Mouse (Mus musculus): ENCODE measurements around the gene Dhps.

The Dhps gene

GRCm38 (mm10) chr8:85071514-85072281, at the start of gene Dhps:
Gene Dhps (plus strand): TSS chr8:85071757.
- peak; percentile 96 for DNase-seq (ENCODE audit: low spot score in 2 of 2)

DNA sequence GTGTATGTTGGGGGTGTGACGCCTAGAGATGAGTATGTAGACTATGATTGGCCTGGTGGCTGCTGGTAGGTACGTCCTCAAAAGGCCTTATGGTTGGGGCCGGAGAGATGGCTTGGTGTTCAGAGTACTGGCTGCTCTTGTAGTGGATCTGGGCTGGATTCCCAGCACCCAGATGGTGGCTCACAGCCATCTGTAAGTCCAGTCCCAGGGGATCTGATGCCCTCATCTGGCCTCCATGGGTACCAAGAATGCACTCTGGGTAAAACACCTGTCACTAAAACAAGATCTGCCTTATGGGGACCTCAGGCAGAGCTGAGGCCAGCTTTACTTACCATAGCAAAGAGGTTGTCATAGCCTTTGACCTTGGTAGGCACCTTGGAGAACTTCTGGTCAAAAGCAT, 47.7 kb upstream of the Dhps start:
- no peak for DNase-seq (ENCODE audit: low spot score in 2 of 2)

- DNase-seq (ENCODE audit: low spot score in 2 of 2), result peak; percentile 90 to 95
Observed at GRCm38 (mm10) chr8:85025098-85025932, 46.2 kb upstream of the Dhps start, which contains the start of gene Asna1. Gene Asna1 (minus strand): TSS chr8:85025281.

- DNase-seq (ENCODE audit: low spot score in 2 of 2), result peak; percentile 97
Observed at GRCm38 (mm10) chr8:85026670-85027515, 44.7 kb upstream of the Dhps start, which contains the start of gene Trir. Gene Trir (plus strand): TSS chr8:85026823.

- no peak for DNase-seq (ENCODE audit: low spot score in 2 of 2)
Observed at GRCm38 (mm10) chr8:85027516-85027855, 44.1 kb upstream of the Dhps start.

- DNase-seq (ENCODE audit: low spot score in 2 of 2), result no peak
Observed at GRCm38 (mm10) chr8:85027922-85028321, 43.6 kb upstream of the Dhps start.

- no peak for DNase-seq (ENCODE audit: low spot score in 2 of 2)
Observed at GRCm38 (mm10) chr8:85029271-85029670, 42.3 kb upstream of the Dhps start.

DNA sequence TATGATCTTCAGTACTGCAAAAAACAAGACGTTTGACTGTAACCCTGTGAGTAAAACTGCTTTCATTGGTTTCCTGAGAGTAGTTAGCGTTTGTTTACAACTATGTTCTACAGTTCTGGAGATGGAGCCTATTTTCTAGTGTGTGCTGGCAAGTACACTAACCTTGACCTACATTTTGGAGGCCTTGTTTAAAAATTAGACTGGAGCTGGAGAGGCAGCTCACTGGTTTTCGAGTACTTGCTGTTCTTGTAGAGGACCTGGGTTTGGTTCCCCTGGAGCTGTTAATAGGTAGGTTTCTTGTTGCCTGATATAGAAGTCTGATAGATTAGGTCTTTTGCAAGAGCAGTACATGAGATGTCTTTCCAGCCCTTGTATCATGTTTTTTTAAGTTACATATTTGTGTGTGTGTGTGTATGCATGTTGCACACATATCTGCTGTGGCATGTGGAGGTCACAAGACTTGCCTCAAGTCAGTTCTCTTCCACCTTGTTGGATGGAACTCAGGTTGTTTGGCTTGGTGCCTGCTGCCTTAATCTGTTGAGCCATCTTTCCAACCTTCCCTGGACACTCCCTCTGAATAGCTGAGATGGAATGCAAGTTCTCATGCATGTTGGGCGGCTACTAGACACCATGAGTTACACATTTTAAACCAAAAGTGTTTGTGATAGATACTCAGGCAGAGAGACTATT, 38.8 kb upstream of the Dhps start:
- DNase-seq (ENCODE audit: low spot score in 2 of 2), result no peak

DNA sequence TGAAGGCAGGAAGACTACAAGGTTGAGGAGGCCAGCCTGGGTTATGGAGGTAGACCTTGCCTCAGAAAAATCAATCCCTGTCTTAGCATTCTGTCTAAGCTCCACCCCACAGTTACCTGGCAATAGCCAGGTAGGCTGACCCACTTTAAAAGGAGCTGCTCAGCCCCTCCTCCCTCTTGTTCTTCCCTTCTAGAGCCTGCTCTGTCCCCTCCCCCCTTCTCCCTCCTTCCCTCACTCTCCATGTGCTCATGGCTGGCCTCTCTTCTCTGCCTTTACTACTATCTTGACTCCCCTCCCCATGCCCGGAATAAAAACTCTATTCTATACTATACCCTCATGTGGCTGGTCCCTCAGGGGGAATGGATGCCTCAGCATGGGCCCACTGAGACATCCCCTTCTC, 37.7 kb upstream of the Dhps start:
- no peak for DNase-seq (ENCODE audit: low spot score in 2 of 2)

DNA sequence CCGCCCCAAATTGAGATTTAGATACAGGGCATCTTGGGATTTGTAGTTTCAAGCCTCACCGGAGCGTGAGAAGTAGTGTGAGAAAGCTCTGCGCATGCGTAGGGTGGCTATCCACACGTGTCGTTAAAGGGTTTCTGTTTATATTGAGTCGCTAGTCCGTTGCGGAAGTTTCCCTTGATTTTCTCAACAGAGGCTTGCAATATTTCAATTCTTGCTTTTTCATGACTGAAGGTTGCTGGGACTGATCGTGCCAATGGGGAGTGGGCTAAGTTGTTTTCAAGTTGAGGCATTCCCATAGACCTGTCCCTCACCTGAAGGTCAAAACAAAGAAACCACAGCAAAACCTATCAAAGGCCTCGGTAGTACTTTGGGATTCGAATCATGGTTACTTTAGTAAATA, 36.8 kb upstream of the Dhps start:
- peak; percentile 88 to 90 for DNase-seq (ENCODE audit: low spot score in 2 of 2)

DNA sequence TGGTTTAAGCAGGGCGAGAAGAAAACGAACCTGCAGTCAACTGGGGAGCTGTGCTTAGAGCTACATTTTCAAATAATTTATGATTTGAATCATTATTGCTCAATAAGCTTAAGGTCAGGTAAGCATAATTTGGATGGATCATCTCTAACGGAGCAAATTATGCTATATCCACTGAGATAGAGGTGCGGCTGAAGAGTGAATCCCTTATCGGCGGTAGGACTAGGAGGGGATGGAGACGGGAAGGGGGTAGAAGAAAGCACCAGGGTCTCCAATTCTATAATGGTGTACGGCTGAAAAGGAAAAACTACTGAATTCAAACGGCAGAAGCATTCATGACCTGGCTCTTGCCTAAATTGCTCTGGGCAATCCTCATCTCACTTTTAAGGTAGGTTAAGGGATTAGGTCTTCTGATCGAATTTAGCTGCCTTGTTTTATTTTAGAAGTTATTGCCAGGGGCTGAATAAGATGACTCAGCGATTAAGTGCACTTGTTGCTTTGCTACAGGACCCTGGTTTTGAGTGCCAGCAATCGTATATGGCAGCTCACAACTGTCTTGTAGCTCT, 36.3 kb upstream of the Dhps start:
- no peak for DNase-seq (ENCODE audit: low spot score in 2 of 2)

DNA sequence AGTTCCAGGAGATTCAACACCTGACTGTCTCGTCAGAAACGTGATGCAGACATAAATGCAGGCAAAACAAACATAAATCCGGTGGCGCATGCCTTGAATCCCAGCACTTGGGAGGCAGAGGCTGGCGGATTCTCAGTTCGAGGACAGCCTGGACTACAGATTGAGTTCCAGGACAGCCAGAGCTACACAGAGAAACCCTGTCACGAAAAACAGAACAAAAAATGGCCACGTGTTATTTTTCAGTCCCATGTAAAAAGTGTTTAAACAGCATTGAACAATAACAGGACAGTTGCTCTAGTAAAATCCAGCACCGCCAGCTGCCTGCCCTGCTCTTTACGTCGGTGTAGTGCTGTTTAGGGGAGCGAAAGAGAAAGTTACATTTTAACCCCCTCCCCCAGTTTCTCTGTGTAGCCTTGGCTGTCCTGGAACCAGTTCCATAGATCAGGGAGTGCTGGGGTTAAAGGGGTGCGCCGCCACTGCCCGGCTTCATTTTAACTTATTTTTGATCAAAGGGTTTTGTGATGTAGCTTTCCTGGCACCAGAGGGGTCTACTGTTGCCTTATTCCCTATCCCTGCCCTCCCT, 35.7 kb upstream of the Dhps start:
- no peak for DNase-seq (ENCODE audit: low spot score in 2 of 2)

DNA sequence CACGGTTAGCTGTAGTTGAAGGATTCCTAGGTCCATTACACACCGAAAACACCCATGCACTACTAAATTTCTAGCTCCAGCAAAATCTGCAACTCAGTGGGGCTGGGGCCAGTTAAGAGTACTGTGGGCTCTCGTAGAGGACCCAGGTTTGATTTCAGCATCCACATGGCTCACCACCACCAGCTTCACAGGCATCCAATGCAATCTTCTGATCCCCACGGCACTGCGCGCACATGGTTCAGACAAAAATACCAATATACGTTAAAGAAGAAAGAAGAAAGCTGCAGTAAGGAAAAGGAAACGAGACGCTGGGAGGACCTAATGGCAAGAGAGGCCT, 35.2 kb upstream of the Dhps start:
- DNase-seq (ENCODE audit: low spot score in 2 of 2), result no peak

DNA sequence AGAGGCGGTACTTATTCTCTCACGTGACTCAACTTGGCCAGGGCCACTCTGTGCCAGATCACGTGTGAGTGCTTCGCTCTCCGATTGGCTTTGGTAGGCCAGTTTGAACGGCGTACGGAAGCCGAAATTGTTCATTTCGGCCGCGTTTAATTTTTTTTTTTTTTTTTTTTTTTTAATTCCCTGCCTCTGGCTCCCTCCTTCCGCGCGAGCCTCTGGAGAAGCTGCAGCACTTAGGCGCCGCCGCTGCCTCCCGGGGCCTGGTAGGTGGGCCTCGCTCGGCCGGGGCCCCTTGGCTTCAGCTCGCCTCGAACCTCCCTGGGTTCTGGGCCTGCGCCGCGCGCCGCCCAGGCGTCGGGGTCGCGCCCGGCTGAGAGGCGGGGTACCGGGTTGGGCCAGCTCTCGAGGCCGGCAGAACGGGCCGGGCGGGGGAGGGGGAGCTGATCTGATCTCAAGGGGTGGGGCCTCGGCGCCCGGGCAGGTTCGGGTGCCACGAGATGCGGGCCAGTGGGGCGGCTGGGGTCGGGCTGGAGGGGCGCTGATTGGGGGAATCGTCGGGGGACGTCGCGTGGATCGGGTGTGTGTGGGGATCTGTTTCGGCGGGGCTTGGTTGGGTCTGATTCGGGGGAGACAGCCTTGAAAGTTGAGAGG, 34.7 kb upstream of the Dhps start, which contains the start of gene Tnpo2:
TSS of gene Tnpo2 (plus strand) at position 198 of the 648 bp plus-strand sequence.
- peak; percentile 96 to 98 for DNase-seq (ENCODE audit: low spot score in 2 of 2)

- DNase-seq (ENCODE audit: low spot score in 2 of 2), result no peak
Observed at GRCm38 (mm10) chr8:85037366-85037680, 34.2 kb upstream of the Dhps start.

DNA sequence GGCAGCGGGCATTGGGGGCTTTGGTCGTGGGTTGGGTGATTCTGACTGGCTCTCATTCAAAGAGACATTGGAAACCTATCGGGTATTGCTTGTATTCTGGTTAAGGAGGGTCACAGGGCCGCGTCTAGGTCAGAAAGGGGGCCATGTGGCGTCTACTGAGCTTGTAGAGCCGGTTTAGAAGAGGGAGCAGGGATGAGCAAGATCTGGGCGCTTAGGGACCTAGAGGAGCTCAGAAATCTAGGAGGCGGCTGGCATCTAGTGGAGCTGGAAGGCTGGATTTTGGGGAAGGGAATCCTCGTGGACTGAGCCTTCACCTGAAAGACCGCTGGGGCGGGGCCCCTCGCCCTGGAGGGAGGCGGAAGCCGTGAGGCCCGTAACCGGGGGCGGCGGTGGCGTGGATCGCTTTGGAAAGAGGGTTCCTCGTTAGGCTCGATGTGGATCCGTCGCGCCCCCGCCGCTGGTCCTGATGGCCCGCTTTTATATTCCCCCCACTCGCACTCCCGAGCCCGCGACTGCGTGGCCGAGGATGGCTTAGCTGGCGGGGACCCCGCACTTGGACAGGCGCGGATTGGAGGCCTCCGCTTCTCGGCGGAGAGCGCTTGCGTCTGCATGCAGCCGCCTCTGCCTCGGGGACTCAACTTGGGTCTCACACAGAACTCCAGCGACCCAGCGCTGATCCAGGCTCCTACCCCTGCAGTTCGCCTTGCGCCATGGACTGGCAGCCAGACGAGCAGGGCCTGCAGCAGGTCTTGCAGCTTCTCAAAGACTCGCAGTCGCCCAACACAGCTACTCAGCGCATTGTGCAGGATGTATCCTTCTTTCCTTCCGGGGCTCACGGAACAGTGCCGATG, 33.7 kb upstream of the Dhps start:
- peak; percentile 61 to 67 for DNase-seq (ENCODE audit: low spot score in 2 of 2)

- DNase-seq (ENCODE audit: low spot score in 2 of 2), result no peak
Observed at GRCm38 (mm10) chr8:85043619-85044018, 27.9 kb upstream of the Dhps start.

DNA sequence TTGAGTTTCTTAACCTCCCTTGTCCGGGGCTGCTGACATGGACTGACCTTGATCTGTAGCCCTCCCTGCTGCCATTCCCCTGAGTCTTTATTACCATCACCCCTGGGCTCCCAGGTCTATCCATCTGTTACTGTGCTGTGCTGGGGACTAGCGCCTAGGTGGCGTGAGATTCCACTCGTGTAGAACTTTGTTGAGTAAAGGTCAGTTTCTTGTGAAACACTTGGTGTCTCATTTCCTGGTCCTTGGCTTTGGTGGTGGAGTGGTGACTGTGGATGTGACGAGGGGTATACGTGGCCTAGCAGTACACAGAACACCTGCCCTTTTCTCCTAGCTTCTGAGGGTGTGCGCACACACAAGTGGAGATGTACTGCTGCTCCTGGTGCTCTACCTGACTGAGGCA, 14.2 kb upstream of the Dhps start:
- DNase-seq (ENCODE audit: low spot score in 2 of 2), result no peak

DNA sequence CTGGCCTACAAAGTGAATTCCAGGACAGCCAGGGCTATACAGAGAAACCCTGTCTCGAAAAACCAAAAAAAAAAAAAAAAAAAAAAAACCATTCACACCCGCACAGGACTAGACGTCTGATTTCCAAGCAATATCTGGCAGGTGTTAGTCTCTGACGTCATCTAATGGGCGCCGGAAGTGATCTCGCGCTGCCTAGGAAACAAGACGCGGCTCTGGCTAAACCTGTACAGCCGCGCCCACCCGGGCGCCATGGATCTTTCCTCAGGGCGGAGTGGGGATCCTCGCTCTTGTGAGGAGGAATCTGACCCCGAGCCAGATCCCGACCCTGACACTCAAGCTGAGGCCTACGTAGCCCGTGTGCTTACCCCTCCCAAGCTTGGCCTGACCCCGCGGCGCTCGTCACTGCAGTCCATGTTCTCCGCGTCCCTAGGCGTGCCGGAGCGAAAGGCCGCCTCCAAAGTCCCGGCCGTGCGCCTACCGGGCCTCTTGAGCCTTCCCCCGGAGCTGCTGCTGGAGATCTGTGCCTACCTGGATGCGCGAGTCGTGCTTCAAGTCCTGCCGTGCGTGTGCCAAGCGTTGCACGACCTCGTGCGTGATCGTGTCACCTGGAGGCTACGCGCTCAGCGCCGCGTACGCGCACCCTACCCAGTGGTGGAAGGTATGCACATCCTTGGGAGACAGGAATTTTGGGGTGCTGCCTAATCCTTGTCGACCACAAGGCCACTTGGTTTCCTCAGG, 11.5 kb upstream of the Dhps start, which contains the start of gene Fbxw9:
TSS of gene Fbxw9 (plus strand) at position 177 of the 738 bp plus-strand sequence.
- DNase-seq (ENCODE audit: low spot score in 2 of 2), result peak; percentile 94 to 97
